Mouse (Mus musculus): ENCODE measurements at regions not wholly inside any gene's neighbourhood (a gene's known extent, or its start where the extent isn't known, plus 50 kb on each side); places are given as distances from the start of the nearest gene placed in this dataset.

DNA sequence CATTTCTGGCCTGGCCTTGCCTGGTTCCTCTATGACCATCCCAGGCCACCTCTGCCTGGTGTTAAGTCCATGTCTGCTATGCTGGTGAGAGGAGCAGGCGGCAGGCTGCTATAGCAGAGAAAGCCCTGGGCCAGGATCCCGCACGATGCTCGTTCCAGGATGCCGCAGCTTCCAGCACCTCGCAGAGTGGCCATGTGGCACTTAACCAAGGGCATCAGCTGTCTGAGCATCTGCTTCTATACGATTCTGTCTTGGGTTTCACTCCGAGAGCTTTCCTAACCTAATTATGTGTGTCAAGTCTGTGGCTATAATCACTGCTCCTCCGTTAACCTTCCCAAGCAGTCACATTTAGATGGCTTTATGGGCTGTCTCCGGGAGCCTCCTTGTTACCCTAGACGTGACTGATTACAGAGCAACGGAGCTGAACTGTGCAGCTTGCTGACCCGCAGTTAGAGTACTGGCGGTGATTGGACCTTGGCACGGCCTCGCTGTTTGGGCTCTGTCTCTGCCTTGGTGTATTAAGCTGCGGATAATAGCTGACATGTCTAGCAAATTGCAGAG, 64.4 kb downstream of the Ackr3 start:
- no peak overlapping the region for H3K4me2 ChIP-seq (replicated peaks; ENCODE audit: low read depth, low read length)
- no peaks in the 10 kb centered on the region for H3K9me3 ChIP-seq (ENCODE audit: low read length)
- no peak overlapping the region for H3K9ac ChIP-seq (replicated peaks; ENCODE audit: low read depth)
- 64% methylated on average over 17 of the region's 17 CpGs for WGBS
- H3K27me3 ChIP-seq (replicated peaks; ENCODE audit: insufficient read depth, low read length) = no peaks in the 10 kb centered on the region; the same call in 1 of the 2 replicates
- no peak for TF ChIP-seq CTCF (IDR thresholded peaks at IDR 0.05)
- TF ChIP-seq EP300 (IDR thresholded peaks at IDR 0.05) = no peak
- H3K4me3 ChIP-seq (ENCODE audit: low read depth, low read length) = no peak overlapping the region
- no peak for ATAC-seq
- H3K36me3 ChIP-seq (ENCODE audit: insufficient read depth, low read length) = no peaks in the 10 kb centered on the region
- H3K4me1 ChIP-seq (ENCODE audit: insufficient read depth, low read depth, low read length) = no peaks in the 10 kb centered on the region
- no peak overlapping the region for H3K27ac ChIP-seq (ENCODE audit: low read length)
- DNase-seq (ENCODE audit: low spot score) = no peak

DNA sequence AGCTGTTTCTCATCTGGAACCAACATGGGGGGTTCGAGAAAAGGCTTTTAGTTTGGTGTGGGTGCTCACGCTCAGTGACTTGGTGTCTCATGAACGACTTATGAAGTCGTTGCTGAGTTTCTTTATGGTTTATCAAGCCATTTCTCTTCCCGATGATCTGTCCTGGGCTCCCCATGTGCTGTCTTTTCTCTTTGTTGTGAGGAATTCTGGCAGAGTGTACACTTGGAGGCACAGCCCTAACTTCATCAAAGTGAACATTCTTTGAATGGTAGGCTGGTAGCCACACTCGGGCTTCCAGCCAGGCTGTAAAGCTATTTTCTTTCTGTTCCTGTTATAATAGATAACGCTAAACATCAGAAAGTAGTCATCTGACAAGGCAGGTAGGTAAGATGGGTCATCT, 65.2 kb downstream of the Ackr3 start:
- H3K4me2 ChIP-seq (replicated peaks; ENCODE audit: low read depth, low read length) = no peak overlapping the region
- ATAC-seq (no peak), DNase-seq (ENCODE audit: low spot score) (no peak)
- H3K4me1 ChIP-seq (ENCODE audit: insufficient read depth, low read depth, low read length) = no peaks in the 10 kb centered on the region
- H3K9me3 ChIP-seq (ENCODE audit: low read length) = no peaks in the 10 kb centered on the region
- TF ChIP-seq CTCF (IDR thresholded peaks at IDR 0.05) = no peak
- no peak for TF ChIP-seq EP300 (IDR thresholded peaks at IDR 0.05)
- 66% methylated on average over 7 of the region's 7 CpGs for WGBS
- no peak overlapping the region for H3K9ac ChIP-seq (replicated peaks; ENCODE audit: low read depth)
- H3K4me3 ChIP-seq (ENCODE audit: low read depth, low read length) = no peak overlapping the region
- no peak overlapping the region for H3K27ac ChIP-seq (ENCODE audit: low read length)
- H3K27me3 ChIP-seq (replicated peaks; ENCODE audit: insufficient read depth, low read length) = no peaks in the 10 kb centered on the region; the same call in 1 of the 2 replicates
- H3K36me3 ChIP-seq (ENCODE audit: insufficient read depth, low read length) = no peaks in the 10 kb centered on the region

DNA sequence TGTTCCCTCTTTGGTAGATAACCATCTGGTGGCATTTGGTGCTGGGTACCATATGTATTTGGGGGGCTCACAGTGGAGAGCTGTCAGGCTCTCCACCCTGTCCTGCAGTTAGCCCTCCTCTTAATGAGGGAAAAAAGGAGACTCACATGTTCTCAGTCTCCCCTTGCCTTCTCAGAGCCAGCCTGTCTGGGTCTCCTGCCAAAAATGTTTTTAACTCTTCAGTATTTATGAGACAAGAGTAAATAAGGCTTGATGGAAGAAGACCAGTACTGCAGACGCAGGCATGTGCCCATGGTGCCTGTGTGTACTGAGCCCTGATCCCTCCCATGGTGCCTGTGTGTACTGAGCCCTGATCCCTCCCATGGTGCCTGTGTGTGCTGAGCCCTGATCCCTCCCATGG, 66.1 kb downstream of the Ackr3 start:
- Histone ChIP-seq H3K9me3 (ENCODE audit: low read length) (no peaks in the 10 kb centered on the region), H3K27ac (ENCODE audit: low read length) (no peak overlapping the region), H3K4me3 (ENCODE audit: low read depth, low read length) (no peak overlapping the region), H3K4me2 (replicated peaks; ENCODE audit: low read depth, low read length) (no peak overlapping the region), H3K4me1 (ENCODE audit: insufficient read depth, low read depth, low read length) (no peaks in the 10 kb centered on the region), H3K27me3 (replicated peaks; ENCODE audit: insufficient read depth, low read length) (no peaks in the 10 kb centered on the region; the same call in 1 of the 2 replicates), H3K9ac (replicated peaks; ENCODE audit: low read depth) (no peak overlapping the region), H3K36me3 (ENCODE audit: insufficient read depth, low read length) (no peaks in the 10 kb centered on the region)
- DNase-seq (ENCODE audit: low spot score) (no peak), ATAC-seq (no peak)
- 57% methylated on average over 1 of the region's 1 CpGs for WGBS
- no peak for TF ChIP-seq EP300 (IDR thresholded peaks at IDR 0.05)
- no peak for TF ChIP-seq CTCF (IDR thresholded peaks at IDR 0.05)

DNA sequence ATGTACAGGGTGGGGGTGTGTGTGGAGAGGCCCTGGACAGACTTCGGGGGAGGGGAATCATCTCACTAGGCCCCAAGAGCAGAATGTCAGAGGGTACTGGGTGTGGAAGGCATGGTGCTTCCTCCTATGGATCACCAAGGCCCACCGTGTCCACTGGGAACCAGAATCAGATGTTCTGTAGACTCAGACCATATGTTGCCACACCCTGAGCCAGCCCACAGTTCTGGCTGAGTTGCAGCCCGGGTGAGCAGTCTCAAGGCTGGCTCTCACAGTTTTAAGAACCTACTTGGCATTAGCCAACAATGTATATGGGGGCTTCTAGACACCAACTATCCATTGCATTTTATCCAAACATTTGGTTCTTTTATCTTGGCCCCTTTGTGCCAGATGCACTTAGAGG, 67.5 kb downstream of the Ackr3 start:
- H3K36me3 ChIP-seq (ENCODE audit: insufficient read depth, low read length) = no peaks in the 10 kb centered on the region
- no peaks in the 10 kb centered on the region; the same call in 1 of the 2 replicates for H3K4me1 ChIP-seq (ENCODE audit: insufficient read depth, low read depth, low read length)
- H3K4me3 ChIP-seq (ENCODE audit: low read depth, low read length) = no peak overlapping the region
- no peak overlapping the region for H3K27ac ChIP-seq (ENCODE audit: low read length)
- no peaks in the 10 kb centered on the region for H3K9me3 ChIP-seq (ENCODE audit: low read length)
- TF ChIP-seq CTCF (IDR thresholded peaks at IDR 0.05) (no peak), EP300 (IDR thresholded peaks at IDR 0.05) (no peak)
- no peak overlapping the region for H3K4me2 ChIP-seq (replicated peaks; ENCODE audit: low read depth, low read length)
- no peaks in the 10 kb centered on the region; the same call in 1 of the 2 replicates for H3K27me3 ChIP-seq (replicated peaks; ENCODE audit: insufficient read depth, low read length)
- 81% methylated on average over 3 of the region's 3 CpGs for WGBS
- ATAC-seq (no peak), DNase-seq (ENCODE audit: low spot score) (no peak)
- no peak overlapping the region for H3K9ac ChIP-seq (replicated peaks; ENCODE audit: low read depth)

DNA sequence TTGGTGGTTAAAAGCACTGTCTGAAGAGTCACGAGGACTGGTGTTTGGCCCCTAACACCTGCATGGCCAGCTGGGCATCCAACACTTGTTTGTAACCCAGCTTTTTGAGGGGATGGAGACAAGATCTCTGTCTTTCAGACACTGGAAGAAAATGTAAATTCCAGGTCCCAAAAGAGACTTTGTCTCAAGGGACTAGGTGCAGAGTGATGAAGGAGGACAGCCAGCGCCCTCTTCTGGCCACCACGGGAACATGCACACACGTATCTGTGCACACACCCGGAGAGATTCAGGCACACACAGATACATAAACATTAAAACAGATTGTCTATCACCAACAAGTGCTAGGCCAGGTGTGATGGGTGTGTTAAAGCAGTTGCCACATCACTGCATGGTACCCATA, 68.6 kb downstream of the Ackr3 start:
- H3K9me3 ChIP-seq (ENCODE audit: low read length) = no peaks in the 10 kb centered on the region
- DNase-seq (ENCODE audit: low spot score) (no peak), ATAC-seq (no peak)
- H3K9ac ChIP-seq (replicated peaks; ENCODE audit: low read depth) = no peak overlapping the region
- no peak overlapping the region for H3K4me3 ChIP-seq (ENCODE audit: low read depth, low read length)
- H3K36me3 ChIP-seq (ENCODE audit: insufficient read depth, low read length) = no peaks in the 10 kb centered on the region
- H3K27ac ChIP-seq (ENCODE audit: low read length) = no peak overlapping the region
- no peaks in the 10 kb centered on the region for H3K27me3 ChIP-seq (replicated peaks; ENCODE audit: insufficient read depth, low read length)
- TF ChIP-seq CTCF (IDR thresholded peaks at IDR 0.05) (peak; percentile 26), EP300 (IDR thresholded peaks at IDR 0.05) (no peak)
- 90% methylated on average over 5 of the region's 5 CpGs for WGBS
- H3K4me2 ChIP-seq (replicated peaks; ENCODE audit: low read depth, low read length) = no peak overlapping the region
- H3K4me1 ChIP-seq (ENCODE audit: insufficient read depth, low read depth, low read length) = no peaks in the 10 kb centered on the region; the same call in 1 of the 2 replicates

- no peaks in the 10 kb centered on the region for H3K9me3 ChIP-seq (ENCODE audit: low read length)
- no peaks in the 10 kb centered on the region for H3K27me3 ChIP-seq (replicated peaks; ENCODE audit: insufficient read depth, low read length)
- H3K4me2 ChIP-seq (replicated peaks; ENCODE audit: low read depth, low read length) = no peak overlapping the region
- H3K36me3 ChIP-seq (ENCODE audit: insufficient read depth, low read length) = no peaks in the 10 kb centered on the region
- no peak overlapping the region for H3K9ac ChIP-seq (replicated peaks; ENCODE audit: low read depth)
- WGBS = 82% methylated on average over 19 of the region's 19 CpGs
- no peak for TF ChIP-seq EP300 (IDR thresholded peaks at IDR 0.05)
- no peak for TF ChIP-seq CTCF (IDR thresholded peaks at IDR 0.05)
- H3K4me1 ChIP-seq (ENCODE audit: insufficient read depth, low read depth, low read length) = no peaks in the 10 kb centered on the region; the same call in 1 of the 2 replicates
- no peak for ATAC-seq
- no peak overlapping the region for H3K27ac ChIP-seq (ENCODE audit: low read length)
- H3K4me3 ChIP-seq (ENCODE audit: low read depth, low read length) = no peak overlapping the region
- DNase-seq (ENCODE audit: low spot score) = no peak
These were observed 69.2 kb downstream of the Ackr3 start for GRCm38 (mm10) chr1:90272830-90273628.
